Mouse (Mus musculus): ENCODE data around the gene Ripply2. TPM values are rescaled to one million over a fixed set of nuclear protein-coding genes. Genes with fewer than 3 reads are reported as not detected.

Ripply2 gene
- polyA plus RNA-seq, 1 experiment: not detected

GRCm38 (mm10) chr9:87025764-87026163 lies 10.4 kb downstream of the Ripply2 start:
- H3K4me3 ChIP-seq (ENCODE audit: control insufficient read depth, low read depth, low read length): no peak overlapping the region
- H3K4me1 ChIP-seq (ENCODE audit: control insufficient read depth, insufficient read depth, low read length): no peaks in the 10 kb centered on the region; the same call in 1 of the 2 replicates
- no peak overlapping the region for H3K27ac ChIP-seq (ENCODE audit: control insufficient read depth, insufficient read depth, low read depth, low read length)
- no peaks in the 10 kb centered on the region for H3K27me3 ChIP-seq (ENCODE audit: control insufficient read depth, insufficient read depth, low read length)
- H3K36me3 ChIP-seq (ENCODE audit: control insufficient read depth, insufficient read depth, low read length): no peaks in the 10 kb centered on the region
- TF ChIP-seq CTCF (IDR thresholded peaks at IDR 0.05; ENCODE audit: control insufficient read depth, insufficient read depth, insufficient replicate concordance, low read depth, low read length): no peak
- TF ChIP-seq POLR2A (IDR thresholded peaks at IDR 0.05; ENCODE audit: control insufficient read depth, low read depth, low read length): no peak

- Histone ChIP-seq H3K27me3 (ENCODE audit: control insufficient read depth, insufficient read depth, low read length) (no peaks in the 10 kb centered on the region), H3K36me3 (ENCODE audit: control insufficient read depth, insufficient read depth, low read length) (no peaks in the 10 kb centered on the region), H3K4me1 (ENCODE audit: control insufficient read depth, insufficient read depth, low read length) (no peaks in the 10 kb centered on the region; the same call in 1 of the 2 replicates), H3K27ac (ENCODE audit: control insufficient read depth, insufficient read depth, low read depth, low read length) (no peak overlapping the region), H3K4me3 (ENCODE audit: control insufficient read depth, low read depth, low read length) (no peak overlapping the region)
- TF ChIP-seq POLR2A (IDR thresholded peaks at IDR 0.05; ENCODE audit: control insufficient read depth, low read depth, low read length) (no peak), CTCF (IDR thresholded peaks at IDR 0.05; ENCODE audit: control insufficient read depth, insufficient read depth, insufficient replicate concordance, low read depth, low read length) (peak; percentile 31; the same call in 1 of the 2 replicates)
Measured at GRCm38 (mm10) chr9:87027423-87028084, 12.2 kb downstream of the Ripply2 start.

GRCm38 (mm10) chr9:87032196-87032595 lies 16.9 kb downstream of the Ripply2 start:
- H3K4me1 ChIP-seq (ENCODE audit: control insufficient read depth, insufficient read depth, low read length): no peaks in the 10 kb centered on the region
- H3K27ac ChIP-seq (ENCODE audit: control insufficient read depth, insufficient read depth, low read depth, low read length): no peak overlapping the region
- H3K36me3 ChIP-seq (ENCODE audit: control insufficient read depth, insufficient read depth, low read length): no peaks in the 10 kb centered on the region
- H3K27me3 ChIP-seq (ENCODE audit: control insufficient read depth, insufficient read depth, low read length): no peaks in the 10 kb centered on the region
- no peak overlapping the region for H3K4me3 ChIP-seq (ENCODE audit: control insufficient read depth, low read depth, low read length)
- TF ChIP-seq CTCF (IDR thresholded peaks at IDR 0.05; ENCODE audit: control insufficient read depth, insufficient read depth, insufficient replicate concordance, low read depth, low read length) (no peak), POLR2A (IDR thresholded peaks at IDR 0.05; ENCODE audit: control insufficient read depth, low read depth, low read length) (no peak)

- Histone ChIP-seq H3K4me3 (ENCODE audit: control insufficient read depth, low read depth, low read length) (no peak overlapping the region), H3K4me1 (ENCODE audit: control insufficient read depth, insufficient read depth, low read length) (no peaks in the 10 kb centered on the region), H3K36me3 (ENCODE audit: control insufficient read depth, insufficient read depth, low read length) (no peaks in the 10 kb centered on the region), H3K27me3 (ENCODE audit: control insufficient read depth, insufficient read depth, low read length) (no peaks in the 10 kb centered on the region), H3K27ac (ENCODE audit: control insufficient read depth, insufficient read depth, low read depth, low read length) (no peak overlapping the region)
- TF ChIP-seq POLR2A (IDR thresholded peaks at IDR 0.05; ENCODE audit: control insufficient read depth, low read depth, low read length) (no peak), CTCF (IDR thresholded peaks at IDR 0.05; ENCODE audit: control insufficient read depth, insufficient read depth, insufficient replicate concordance, low read depth, low read length) (no peak)
Measured at GRCm38 (mm10) chr9:87034831-87035580, 19.7 kb downstream of the Ripply2 start.

GRCm38 (mm10) chr9:87049425-87049824 lies 34.1 kb downstream of the Ripply2 start:
- Histone ChIP-seq H3K4me1 (ENCODE audit: control insufficient read depth, insufficient read depth, low read length) (no peaks in the 10 kb centered on the region), H3K27me3 (ENCODE audit: control insufficient read depth, insufficient read depth, low read length) (no peaks in the 10 kb centered on the region), H3K36me3 (ENCODE audit: control insufficient read depth, insufficient read depth, low read length) (no peaks in the 10 kb centered on the region), H3K4me3 (ENCODE audit: control insufficient read depth, low read depth, low read length) (no peak overlapping the region), H3K27ac (ENCODE audit: control insufficient read depth, insufficient read depth, low read depth, low read length) (no peak overlapping the region)
- TF ChIP-seq CTCF (IDR thresholded peaks at IDR 0.05; ENCODE audit: control insufficient read depth, insufficient read depth, insufficient replicate concordance, low read depth, low read length) (no peak), POLR2A (IDR thresholded peaks at IDR 0.05; ENCODE audit: control insufficient read depth, low read depth, low read length) (no peak)

- no peaks in the 10 kb centered on the region for H3K36me3 ChIP-seq (ENCODE audit: control insufficient read depth, insufficient read depth, low read length)
- no peak overlapping the region for H3K4me3 ChIP-seq (ENCODE audit: control insufficient read depth, low read depth, low read length)
- no peaks in the 10 kb centered on the region for H3K27me3 ChIP-seq (ENCODE audit: control insufficient read depth, insufficient read depth, low read length)
- no peak for TF ChIP-seq POLR2A (IDR thresholded peaks at IDR 0.05; ENCODE audit: control insufficient read depth, low read depth, low read length)
- TF ChIP-seq CTCF (IDR thresholded peaks at IDR 0.05; ENCODE audit: control insufficient read depth, insufficient read depth, insufficient replicate concordance, low read depth, low read length): no peak
- H3K27ac ChIP-seq (ENCODE audit: control insufficient read depth, insufficient read depth, low read depth, low read length): no peak overlapping the region
- no peaks in the 10 kb centered on the region for H3K4me1 ChIP-seq (ENCODE audit: control insufficient read depth, insufficient read depth, low read length)
Measured at GRCm38 (mm10) chr9:87055547-87056235, 40.4 kb downstream of the Ripply2 start.

- H3K4me1 ChIP-seq (ENCODE audit: control insufficient read depth, insufficient read depth, low read length): no peaks in the 10 kb centered on the region
- no peaks in the 10 kb centered on the region for H3K27me3 ChIP-seq (ENCODE audit: control insufficient read depth, insufficient read depth, low read length)
- no peak overlapping the region for H3K4me3 ChIP-seq (ENCODE audit: control insufficient read depth, low read depth, low read length)
- no peak overlapping the region for H3K27ac ChIP-seq (ENCODE audit: control insufficient read depth, insufficient read depth, low read depth, low read length)
- peaks cover under 1% of the 10 kb centered on the region; the same call in 1 of the 2 replicates for H3K36me3 ChIP-seq (ENCODE audit: control insufficient read depth, insufficient read depth, low read length)
- no peak for TF ChIP-seq POLR2A (IDR thresholded peaks at IDR 0.05; ENCODE audit: control insufficient read depth, low read depth, low read length)
- TF ChIP-seq CTCF (IDR thresholded peaks at IDR 0.05; ENCODE audit: control insufficient read depth, insufficient read depth, insufficient replicate concordance, low read depth, low read length): no peak
Measured at GRCm38 (mm10) chr9:87062337-87062736, 47.0 kb downstream of the Ripply2 start.

All from testis, adult 2 months (tissue).